Mouse (Mus musculus): ENCODE measurements around the gene Slc1a2. TPM values are rescaled to one million over a fixed set of nuclear protein-coding genes. Genes with fewer than 3 reads are reported as not detected.

Slc1a2 gene
- polyA plus RNA-seq, 1 experiment from 2014 or later = 18.9 TPM

DNA sequence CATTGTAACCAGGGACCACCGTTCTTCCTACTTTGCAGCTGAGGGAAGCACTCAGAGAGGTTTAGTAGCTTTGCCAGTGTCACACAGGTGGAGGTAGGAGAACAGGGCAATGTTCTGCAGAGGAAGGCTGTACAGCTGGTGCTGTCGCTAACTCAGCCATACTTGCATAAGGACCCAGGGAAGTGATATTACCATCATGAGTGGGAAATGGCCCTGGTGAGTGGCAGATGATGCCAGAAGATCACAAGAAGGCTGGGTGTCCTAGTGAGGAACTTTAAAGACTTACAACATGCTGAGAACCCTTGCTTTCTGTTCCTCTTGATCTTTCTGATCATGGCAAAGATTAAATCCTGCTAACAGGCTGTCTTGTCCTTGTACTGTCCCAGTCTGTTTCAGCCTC is 42.2 kb downstream of the Slc1a2 start:
- Histone ChIP-seq H3K27me3 (replicated peaks) (no peaks in the 10 kb centered on the region), H3K9me3 (no peaks in the 10 kb centered on the region), H3K4me2 (no peak overlapping the region), H3K4me1 (no peaks in the 10 kb centered on the region), H3K9ac (no peak overlapping the region), H3K36me3 (replicated peaks) (no peaks in the 10 kb centered on the region), H3K27ac (no peak overlapping the region), H3K4me3 (no peak overlapping the region)
- ATAC-seq (replicated peaks) = no peak
- WGBS = 95% methylated on average over 2 of the region's 2 CpGs

DNA sequence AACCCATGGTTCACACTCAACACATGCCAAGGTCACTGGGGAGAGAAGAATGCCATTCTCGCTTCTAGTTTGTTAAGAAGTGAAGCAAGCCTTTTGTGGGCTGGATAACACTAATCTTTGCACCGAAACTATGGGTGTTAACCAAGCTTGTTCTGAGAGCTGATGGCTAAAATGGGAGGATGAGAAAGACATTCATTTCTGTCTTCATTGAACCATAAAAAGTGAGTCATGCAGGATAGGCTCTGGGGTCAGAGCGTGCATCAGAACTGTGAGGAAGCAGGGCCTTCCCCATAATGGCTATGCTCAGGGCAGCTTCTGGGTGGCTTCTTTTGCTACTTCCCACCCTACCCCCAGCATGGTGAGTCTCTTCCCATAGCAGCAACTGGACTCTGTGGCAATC is 42.9 kb downstream of the Slc1a2 start:
- H3K4me2 ChIP-seq = no peak overlapping the region
- H3K9me3 ChIP-seq = no peaks in the 10 kb centered on the region
- no peaks in the 10 kb centered on the region for H3K27me3 ChIP-seq (replicated peaks)
- H3K9ac ChIP-seq = no peak overlapping the region
- WGBS = 83% methylated on average over 3 of the region's 3 CpGs
- ATAC-seq (replicated peaks) = no peak
- H3K4me1 ChIP-seq = no peaks in the 10 kb centered on the region
- H3K4me3 ChIP-seq = no peak overlapping the region
- no peak overlapping the region for H3K27ac ChIP-seq
- no peaks in the 10 kb centered on the region for H3K36me3 ChIP-seq (replicated peaks)

DNA sequence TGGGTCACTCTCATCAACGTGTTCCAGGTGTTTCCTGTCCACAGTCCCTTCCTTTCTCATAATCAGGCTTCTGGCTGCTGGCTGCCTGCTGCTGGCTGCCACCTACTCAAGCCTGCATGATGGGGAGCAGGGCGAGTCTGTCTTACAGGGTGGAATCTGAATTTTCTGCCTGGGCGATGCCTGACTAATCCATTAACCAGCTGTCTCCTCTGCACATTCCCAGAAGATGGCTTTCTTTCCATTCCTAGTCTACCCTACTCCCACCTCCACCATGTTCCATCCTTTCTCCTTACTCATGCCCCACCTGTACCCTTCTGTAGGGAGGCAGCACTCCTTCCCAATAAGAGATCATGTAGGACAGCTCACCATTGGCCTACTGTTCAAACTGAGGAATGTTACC is 45.1 kb downstream of the Slc1a2 start:
- Histone ChIP-seq H3K4me2 (no peak overlapping the region), H3K27ac (no peak overlapping the region), H3K27me3 (replicated peaks) (no peaks in the 10 kb centered on the region), H3K9ac (no peak overlapping the region), H3K36me3 (replicated peaks) (no peaks in the 10 kb centered on the region), H3K9me3 (no peaks in the 10 kb centered on the region), H3K4me3 (no peak overlapping the region), H3K4me1 (no peaks in the 10 kb centered on the region)
- no peak for ATAC-seq (replicated peaks)
- 82% methylated on average over 3 of the region's 3 CpGs for WGBS

DNA sequence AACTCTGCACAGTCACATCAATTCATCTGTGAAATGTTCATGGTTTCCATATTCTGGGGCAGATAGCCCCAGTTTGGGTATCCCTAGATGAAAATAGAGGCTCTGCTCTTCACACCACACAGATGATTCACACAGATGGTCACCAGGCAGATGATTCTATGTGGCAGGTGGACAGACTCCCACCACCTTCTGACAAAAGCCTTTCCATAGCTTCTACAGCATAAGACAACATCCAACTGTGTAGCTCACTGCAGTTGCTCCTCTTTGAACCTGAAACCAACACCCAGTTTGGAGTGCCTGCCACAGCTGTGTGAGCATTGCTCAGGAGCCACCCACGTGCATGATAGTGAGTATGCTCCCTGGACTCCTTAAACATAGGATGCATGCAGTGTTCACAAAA is 46.3 kb downstream of the Slc1a2 start:
- no peak overlapping the region for H3K4me3 ChIP-seq
- H3K4me2 ChIP-seq = no peak overlapping the region
- WGBS = 81% methylated on average over 1 of the region's 1 CpGs
- H3K9ac ChIP-seq = no peak overlapping the region
- no peaks in the 10 kb centered on the region for H3K36me3 ChIP-seq (replicated peaks)
- H3K27me3 ChIP-seq (replicated peaks) = no peaks in the 10 kb centered on the region
- no peaks in the 10 kb centered on the region for H3K4me1 ChIP-seq
- H3K9me3 ChIP-seq = no peaks in the 10 kb centered on the region
- H3K27ac ChIP-seq = no peak overlapping the region
- ATAC-seq (replicated peaks) = no peak

DNA sequence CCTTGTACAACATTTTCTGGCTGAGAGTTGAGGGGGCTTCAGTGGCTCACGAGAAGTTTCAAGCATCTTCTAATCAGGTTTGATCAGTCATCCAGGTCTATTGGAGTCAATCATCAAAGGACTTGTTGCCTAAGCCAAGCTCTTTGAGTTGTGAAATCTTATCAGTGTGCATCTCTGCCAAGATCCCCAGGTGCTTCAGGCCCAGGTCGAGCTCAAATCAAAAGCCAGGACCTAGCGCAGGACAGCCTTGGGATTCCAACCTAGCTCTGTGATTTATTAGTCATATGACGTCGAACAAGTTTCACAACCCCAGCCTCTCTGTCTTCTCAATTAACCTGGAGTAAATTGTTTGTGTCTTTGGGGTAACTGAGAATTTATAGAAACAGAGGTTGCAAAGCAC is 53.1 kb downstream of the Slc1a2 start:
- no peak overlapping the region for H3K27ac ChIP-seq
- H3K27me3 ChIP-seq (replicated peaks) = no peaks in the 10 kb centered on the region
- H3K36me3 ChIP-seq (replicated peaks) = no peaks in the 10 kb centered on the region
- WGBS = 84% methylated on average over 5 of the region's 5 CpGs
- no peaks in the 10 kb centered on the region for H3K4me1 ChIP-seq
- H3K9ac ChIP-seq = no peak overlapping the region
- H3K4me2 ChIP-seq = no peak overlapping the region
- no peak overlapping the region for H3K4me3 ChIP-seq
- no peaks in the 10 kb centered on the region for H3K9me3 ChIP-seq
- no peak for ATAC-seq (replicated peaks)

DNA sequence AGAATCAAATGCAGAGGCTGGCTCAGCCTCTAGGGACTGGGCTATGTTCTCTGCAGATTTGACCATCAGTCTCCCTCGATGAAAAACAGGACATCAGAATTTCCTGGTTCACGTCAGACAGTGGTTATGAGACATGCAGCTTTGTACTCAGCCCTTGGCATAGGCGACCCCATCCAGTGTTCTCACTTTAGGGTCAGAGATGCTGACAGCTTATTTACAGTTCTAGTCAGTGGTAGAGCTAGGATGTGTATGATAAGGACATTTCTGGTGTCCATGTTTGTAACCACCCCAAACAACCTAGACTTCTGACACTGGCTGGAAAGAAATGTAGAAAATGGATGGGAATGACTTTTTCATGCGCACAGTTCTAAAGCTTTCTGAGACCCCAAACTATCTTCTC is 53.6 kb downstream of the Slc1a2 start:
- no peaks in the 10 kb centered on the region for H3K4me1 ChIP-seq
- H3K4me2 ChIP-seq = no peak overlapping the region
- 90% methylated on average over 4 of the region's 4 CpGs for WGBS
- H3K27ac ChIP-seq = no peak overlapping the region
- H3K36me3 ChIP-seq (replicated peaks) = no peaks in the 10 kb centered on the region
- H3K4me3 ChIP-seq = no peak overlapping the region
- H3K9ac ChIP-seq = no peak overlapping the region
- no peaks in the 10 kb centered on the region for H3K9me3 ChIP-seq
- no peaks in the 10 kb centered on the region for H3K27me3 ChIP-seq (replicated peaks)
- no peak for ATAC-seq (replicated peaks)

DNA sequence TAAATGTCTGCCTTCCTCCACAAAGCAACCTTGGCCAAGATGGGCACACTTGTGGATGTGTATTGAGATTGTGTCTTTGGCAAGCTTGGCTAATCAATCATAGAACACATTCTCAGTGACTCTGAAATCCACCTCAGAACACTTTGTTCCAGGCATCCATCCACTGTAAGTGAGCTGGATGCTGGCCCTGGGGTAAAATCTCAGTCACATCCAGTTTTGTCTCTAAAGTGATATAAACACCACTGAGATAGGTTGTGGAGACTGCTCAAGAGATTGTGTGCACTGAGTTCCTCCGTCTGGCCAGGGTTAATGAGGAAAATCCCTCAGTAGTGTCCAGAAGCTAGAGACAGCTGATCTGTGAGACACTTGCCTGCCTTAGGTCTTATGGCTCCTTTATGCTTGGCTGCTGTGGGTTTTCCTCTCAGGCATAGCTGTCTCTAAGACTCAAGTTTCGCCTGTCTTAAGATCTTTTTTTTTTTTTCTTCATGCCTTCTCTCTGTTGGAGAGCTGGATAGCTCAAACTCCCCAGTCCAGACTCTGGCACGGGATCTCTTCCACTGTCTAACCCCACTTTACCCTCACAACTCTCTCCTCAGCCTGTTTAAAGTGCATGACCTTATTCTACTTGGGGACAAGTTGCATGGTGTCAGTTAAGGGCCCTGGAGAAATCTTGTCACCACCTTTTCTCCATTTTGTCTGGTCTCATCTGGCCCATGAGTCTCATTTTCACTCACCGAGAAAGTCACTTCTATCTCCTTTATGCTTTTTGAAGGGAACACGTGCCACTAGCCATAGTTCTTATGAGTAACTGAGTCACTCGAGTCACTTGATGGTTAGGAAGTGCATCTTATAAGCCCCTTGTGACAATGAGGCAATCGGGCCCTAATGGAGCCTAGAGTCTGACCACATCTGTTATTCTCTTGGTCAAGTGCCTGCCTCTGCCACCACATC is 54.5 kb downstream of the Slc1a2 start:
- Histone ChIP-seq H3K36me3 (replicated peaks) (no peaks in the 10 kb centered on the region), H3K4me2 (no peak overlapping the region), H3K9me3 (no peaks in the 10 kb centered on the region), H3K27me3 (replicated peaks) (no peaks in the 10 kb centered on the region), H3K4me1 (no peaks in the 10 kb centered on the region), H3K9ac (no peak overlapping the region), H3K4me3 (no peak overlapping the region), H3K27ac (no peak overlapping the region)
- 86% methylated on average over 7 of the region's 7 CpGs for WGBS
- no peak for ATAC-seq (replicated peaks)

DNA sequence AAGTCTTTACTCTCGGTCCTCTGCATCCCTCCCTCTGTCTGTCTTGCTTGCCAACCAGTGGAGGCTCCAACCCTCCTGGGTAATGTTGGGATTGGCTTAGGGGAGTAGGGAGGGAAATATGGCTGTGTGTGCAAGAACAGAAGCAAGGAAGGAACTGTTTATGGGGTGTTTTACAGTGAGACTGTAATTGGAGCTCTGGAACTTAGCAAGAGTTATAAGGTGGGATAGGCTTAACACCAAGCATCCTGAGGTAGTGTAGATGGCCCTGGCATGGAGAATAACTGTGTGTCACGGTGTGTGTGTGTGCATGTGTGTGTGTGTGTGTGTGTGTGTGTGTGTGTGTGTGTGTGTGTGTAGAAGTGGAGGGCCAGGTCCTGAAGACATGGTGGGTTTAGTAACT is 55.9 kb downstream of the Slc1a2 start:
- H3K9me3 ChIP-seq = no peaks in the 10 kb centered on the region
- no peak overlapping the region for H3K27ac ChIP-seq
- WGBS = 87% methylated on average over 2 of the region's 2 CpGs
- no peak overlapping the region for H3K4me3 ChIP-seq
- H3K9ac ChIP-seq = no peak overlapping the region
- no peak overlapping the region for H3K4me2 ChIP-seq
- no peaks in the 10 kb centered on the region for H3K36me3 ChIP-seq (replicated peaks)
- ATAC-seq (replicated peaks) = no peak
- H3K27me3 ChIP-seq (replicated peaks) = no peaks in the 10 kb centered on the region
- H3K4me1 ChIP-seq = no peaks in the 10 kb centered on the region

DNA sequence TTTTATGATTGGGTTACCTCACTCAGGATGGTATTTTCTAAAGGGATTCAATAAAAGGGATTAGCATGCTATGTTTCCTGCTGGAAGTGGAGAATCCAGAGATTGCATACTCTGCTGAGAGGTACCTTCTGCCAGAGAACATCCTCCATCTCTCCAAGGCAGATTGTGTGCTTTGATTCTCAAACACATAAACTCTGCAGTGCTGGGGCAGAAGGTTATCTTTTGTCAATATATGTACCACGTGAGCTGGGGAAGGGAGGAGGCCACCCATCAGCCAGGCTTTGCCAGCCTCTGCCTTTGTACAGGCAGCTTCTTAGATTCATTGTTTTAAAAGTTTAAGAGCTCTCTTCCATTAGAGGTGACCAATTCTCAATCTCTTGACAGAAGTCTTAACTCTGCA is 57.3 kb downstream of the Slc1a2 start:
- Histone ChIP-seq H3K27ac (no peak overlapping the region), H3K9me3 (no peaks in the 10 kb centered on the region), H3K9ac (no peak overlapping the region), H3K36me3 (replicated peaks) (no peaks in the 10 kb centered on the region), H3K4me1 (no peaks in the 10 kb centered on the region), H3K4me3 (no peak overlapping the region), H3K4me2 (no peak overlapping the region), H3K27me3 (replicated peaks) (no peaks in the 10 kb centered on the region)
- WGBS = 48% methylated on average over 1 of the region's 1 CpGs
- ATAC-seq (replicated peaks) = no peak

DNA sequence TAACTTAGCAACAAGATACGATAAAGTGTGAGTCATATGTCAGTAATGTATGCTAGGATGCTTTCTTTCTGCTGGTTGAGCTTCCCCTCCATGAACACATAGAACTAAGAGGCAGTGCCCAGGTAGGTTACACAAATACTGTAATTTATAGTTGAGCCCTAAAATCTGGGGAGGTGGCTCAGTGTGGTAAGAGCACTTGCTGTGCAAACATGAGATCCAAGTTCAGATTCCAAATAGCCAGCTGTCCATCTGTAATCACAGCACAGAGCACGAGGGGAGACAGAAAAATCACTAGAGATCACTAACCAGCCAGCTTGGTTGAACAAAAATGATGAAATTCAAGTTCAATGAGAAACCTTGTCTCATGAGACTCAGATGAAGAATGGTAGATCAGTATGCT is 63.4 kb downstream of the Slc1a2 start:
- H3K9ac ChIP-seq = no peak overlapping the region
- no peak for ATAC-seq (replicated peaks)
- H3K4me3 ChIP-seq = no peak overlapping the region
- H3K4me1 ChIP-seq = no peaks in the 10 kb centered on the region
- WGBS = 77% methylated on average over 2 of the region's 2 CpGs
- H3K27me3 ChIP-seq (replicated peaks) = no peaks in the 10 kb centered on the region
- no peak overlapping the region for H3K27ac ChIP-seq
- H3K36me3 ChIP-seq (replicated peaks) = no peaks in the 10 kb centered on the region
- no peaks in the 10 kb centered on the region for H3K9me3 ChIP-seq
- H3K4me2 ChIP-seq = no peak overlapping the region

DNA sequence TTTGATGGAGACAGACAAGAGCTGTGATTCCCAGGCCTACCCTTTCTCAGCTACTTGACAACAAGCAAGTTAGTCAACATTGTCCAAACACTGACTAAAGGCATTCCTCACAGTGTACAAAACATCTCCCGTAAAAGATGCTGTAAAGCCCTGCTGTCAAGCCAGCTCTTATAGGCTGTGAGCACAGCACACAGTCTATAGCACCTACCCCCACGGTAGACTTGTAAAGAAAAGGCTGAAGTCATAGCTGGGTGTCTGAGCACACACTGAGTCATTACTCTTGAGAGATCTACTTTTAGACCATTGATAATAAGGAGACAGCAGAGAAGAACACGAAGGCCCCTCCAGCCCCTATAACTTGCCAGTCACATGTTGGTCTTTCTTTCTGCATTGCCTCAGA is 66.6 kb downstream of the Slc1a2 start:
- 79% methylated on average over 3 of the region's 3 CpGs for WGBS
- no peaks in the 10 kb centered on the region for H3K9me3 ChIP-seq
- H3K27me3 ChIP-seq (replicated peaks) = no peaks in the 10 kb centered on the region
- ATAC-seq (replicated peaks) = no peak
- no peak overlapping the region for H3K4me3 ChIP-seq
- H3K4me1 ChIP-seq = no peaks in the 10 kb centered on the region
- H3K9ac ChIP-seq = no peak overlapping the region
- no peaks in the 10 kb centered on the region for H3K36me3 ChIP-seq (replicated peaks)
- H3K4me2 ChIP-seq = no peak overlapping the region
- H3K27ac ChIP-seq = no peak overlapping the region

DNA sequence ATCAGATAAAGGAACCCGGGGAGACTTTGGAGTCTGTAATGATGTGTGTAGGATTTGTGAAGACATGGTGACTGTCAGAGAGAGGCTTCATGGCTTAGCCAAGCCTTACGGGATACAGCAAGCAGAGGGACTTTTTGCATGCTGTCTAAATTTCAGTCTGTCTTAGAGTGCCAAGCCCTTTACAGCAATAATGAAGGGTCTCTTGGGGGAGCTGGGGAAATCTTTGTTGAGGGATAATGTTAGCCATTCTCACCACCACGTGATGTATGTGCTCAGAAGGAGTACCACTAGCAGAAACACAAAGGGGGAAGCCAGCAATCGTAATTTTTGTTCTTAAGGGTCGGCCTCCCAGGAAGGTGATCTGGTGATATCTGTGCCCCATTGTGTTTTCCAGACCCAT is 71.9 kb downstream of the Slc1a2 start:
- ATAC-seq (replicated peaks) = peak; percentile 45; the same call in 1 of the 2 replicates
- H3K4me2 ChIP-seq = no peak overlapping the region
- peaks cover 7% of the 10 kb centered on the region; the same call in 1 of the 2 replicates for H3K4me1 ChIP-seq
- no peaks in the 10 kb centered on the region for H3K27me3 ChIP-seq (replicated peaks)
- no peak overlapping the region for H3K27ac ChIP-seq
- H3K9ac ChIP-seq = no peak overlapping the region
- no peak overlapping the region for H3K4me3 ChIP-seq
- no peaks in the 10 kb centered on the region for H3K9me3 ChIP-seq
- H3K36me3 ChIP-seq (replicated peaks) = no peaks in the 10 kb centered on the region
- 54% methylated on average over 5 of the region's 5 CpGs for WGBS

DNA sequence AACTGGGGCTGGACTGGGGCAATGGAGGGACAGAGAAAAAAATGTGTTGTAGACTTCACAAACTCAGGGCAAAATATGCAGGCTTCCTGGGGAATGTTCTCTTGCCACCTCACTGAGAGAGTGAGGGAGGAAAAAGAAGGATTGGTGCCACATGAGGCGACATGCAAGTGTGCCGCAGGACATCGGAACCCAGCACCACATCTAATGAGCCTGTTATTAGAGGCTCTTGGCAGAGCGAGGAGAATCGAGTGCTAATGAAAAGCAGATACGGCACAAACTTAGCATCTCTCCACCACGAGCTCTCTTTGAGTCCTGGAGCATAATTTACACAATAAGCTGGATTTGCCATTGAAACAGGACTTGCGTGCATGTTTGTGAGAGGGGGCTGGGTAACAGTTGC is 72.3 kb downstream of the Slc1a2 start:
- H3K27me3 ChIP-seq (replicated peaks) = no peaks in the 10 kb centered on the region
- H3K9me3 ChIP-seq = no peaks in the 10 kb centered on the region
- no peak overlapping the region for H3K4me3 ChIP-seq
- no peaks in the 10 kb centered on the region for H3K36me3 ChIP-seq (replicated peaks)
- ATAC-seq (replicated peaks) = peak; percentile 54; the same call in 1 of the 2 replicates
- no peak overlapping the region for H3K4me2 ChIP-seq
- no peak overlapping the region for H3K27ac ChIP-seq
- 49% methylated on average over 8 of the region's 8 CpGs for WGBS
- peaks cover 7% of the 10 kb centered on the region; the same call in 1 of the 2 replicates for H3K4me1 ChIP-seq
- H3K9ac ChIP-seq = no peak overlapping the region

Measured in midbrain, embryonic 15.5 days (tissue).